Mouse (Mus musculus) forebrain, postnatal 0 days (tissue): Measurements from ENCODE around the gene Iqschfp. TPM values are rescaled to one million over a fixed set of nuclear protein-coding genes. Genes with fewer than 3 reads are reported as not detected.
A peak's percentile ranks its signal among the peaks of the same experiment; 100 is the strongest.

Experiments
- ATAC-seq: fragments of 200-750 bp; cut with Nextera tagmentation; 2 replicates; pipeline ENCODE4 v1.8.0; 2017; ENCODE audit warnings: mild to moderate bottlenecking, moderate library complexity
- DNase-seq: peaks from one replicate; pipeline ENCODE4 v3.0.0-alpha.2; 2015
- H3K27ac ChIP-seq: fragments of 300-500 bp; sonication (generic); 2 replicates; pipeline ENCODE4 v1.5.1; 2014; ENCODE audit warnings: low read depth, mild to moderate bottlenecking, antibody characterized with exemption, low read length, moderate library complexity, mixed read lengths
- H3K27me3 ChIP-seq: fragments of 300-500 bp; sonication (generic); 2 replicates; pipeline ENCODE4 v1.6.1; 2014; ENCODE audit warnings: mild to moderate bottlenecking, low read length, mixed read lengths; ENCODE audit not compliant: insufficient read depth
- H3K36me3 ChIP-seq: fragments of 300-500 bp; sonication (generic); 2 replicates; pipeline ENCODE4 v1.6.1; 2014; ENCODE audit warnings: mild to moderate bottlenecking, moderate library complexity; ENCODE audit not compliant: insufficient read depth
- H3K4me1 ChIP-seq: fragments of 300-500 bp; sonication (generic); 2 replicates; pipeline ENCODE4 v1.6.1; 2014; ENCODE audit warnings: antibody characterized with exemption; ENCODE audit not compliant: insufficient read depth
- H3K4me2 ChIP-seq: fragments of 300-500 bp; sonication (generic); 2 replicates; pipeline ENCODE4 v1.6.1; 2014; ENCODE audit warnings: low read depth, mild to moderate bottlenecking, moderate library complexity
- H3K4me3 ChIP-seq: fragments of 300-500 bp; sonication (generic); 2 replicates; pipeline ENCODE4 v1.5.1; 2014; ENCODE audit warnings: low read depth, low read length, mixed read lengths
- H3K9ac ChIP-seq: fragments of 300-500 bp; sonication (generic); 2 replicates; pipeline ENCODE4 v1.6.1; 2014; ENCODE audit warnings: mild to moderate bottlenecking
- H3K9me3 ChIP-seq: fragments of 300-500 bp; sonication (generic); 2 replicates; pipeline ENCODE4 v1.6.1; 2016; ENCODE audit warnings: low read length
- CTCF ChIP-seq: sonication (generic); IDR thresholded peaks from 2 replicates; pipeline ENCODE4 v1.5.1; 2016; ENCODE audit warnings: antibody characterized with exemption, control low read depth, low read depth
- WGBS: fragments of 180-500 bp; shearing (Covaris S2); extraction: QIAGEN DNeasy Blood & Tissue Kit; methylation state at CpG from one replicate; pipeline ENCODE4 v1.1.7; 2014; 5-methylcytosine and 5-hydroxymethylcytosine counted together
- polyA plus RNA-seq: library from polyadenylated mRNA; unstranded; fragments of >200 nt; fragmentation: Nextera tagmentation; extraction: Ambion mirVana; gene quantifications from 2 replicates; pipeline ENCODE4 v1.2.1, GENCODE M21; 2015
- total RNA-seq: library from RNA; depleted of rRNA; stranded (reverse); fragments of >200 nt; gene quantifications from 2 replicates; pipeline ENCODE4 v1.2.3, GENCODE M21; 2014

The Iqschfp gene
- total and polyA plus RNA-seq, 2 experiments from 2014 or later: 6.6 to 8.8 TPM

DNA sequence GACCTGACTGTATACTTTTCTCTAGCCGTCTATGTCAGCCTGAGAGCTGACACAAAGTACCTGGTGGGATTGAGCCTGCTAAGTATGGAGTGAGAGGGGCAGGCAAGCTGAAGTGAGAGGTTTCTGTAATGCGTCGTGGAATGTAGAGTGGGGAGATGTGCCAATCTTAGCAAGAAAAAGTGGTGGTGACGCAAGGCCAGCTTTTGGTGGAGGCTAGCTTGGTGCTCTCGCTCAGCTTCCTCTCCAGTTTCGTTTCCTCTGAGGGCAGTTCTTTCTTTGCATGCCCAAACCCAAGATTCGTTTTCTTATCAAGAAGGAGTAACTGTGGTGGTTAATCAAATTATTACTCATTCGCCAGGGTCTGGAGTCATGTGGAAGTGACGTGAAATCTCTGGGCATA lies 664.9 kb downstream of the Iqschfp start:
- no peak overlapping the region for H3K27ac ChIP-seq
- 96% methylated on average over 9 of the region's 9 CpGs for WGBS
- H3K4me3 ChIP-seq: no peak overlapping the region

DNA sequence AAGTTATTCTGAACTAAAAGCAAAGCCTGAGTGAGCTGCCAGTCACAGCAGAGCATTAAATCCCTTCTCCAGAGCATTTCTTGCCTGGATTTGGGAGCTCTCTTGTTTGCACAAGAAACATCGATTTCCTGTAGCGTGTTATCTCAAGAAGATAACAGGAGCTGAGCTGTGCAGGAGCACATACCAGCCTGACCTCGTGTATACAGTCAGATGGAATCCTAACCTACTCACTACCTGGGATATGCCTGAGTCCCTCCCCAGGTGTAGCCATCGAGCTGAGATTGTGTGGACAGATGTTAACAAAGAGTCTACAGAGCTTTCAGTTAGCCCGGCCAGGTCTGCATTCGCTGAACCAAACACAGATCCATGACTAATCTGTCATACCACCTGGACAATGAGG lies 666.7 kb downstream of the Iqschfp start:
- Histone ChIP-seq H3K36me3 (no peaks in the 10 kb centered on the region), H3K27ac (no peak overlapping the region), H3K4me2 (no peak overlapping the region), H3K4me1 (no peaks in the 10 kb centered on the region; the same call in 1 of the 2 replicates), H3K4me3 (no peak overlapping the region), H3K9ac (no peak overlapping the region), H3K27me3 (no peaks in the 10 kb centered on the region), H3K9me3 (no peaks in the 10 kb centered on the region)
- DNase-seq (no peak), ATAC-seq (no peak)
- TF ChIP-seq CTCF: no peak
- WGBS: 91% methylated on average over 6 of the region's 6 CpGs

More for the DNA sequence above, 664.9 kb downstream of the Iqschfp start:
- Histone ChIP-seq H3K9ac (no peak overlapping the region), H3K9me3 (no peaks in the 10 kb centered on the region), H3K4me2 (no peak overlapping the region), H3K36me3 (no peaks in the 10 kb centered on the region), H3K27me3 (no peaks in the 10 kb centered on the region), H3K4me1 (no peaks in the 10 kb centered on the region)
- TF ChIP-seq CTCF: no peak
- DNase-seq (no peak), ATAC-seq (no peak)

DNA sequence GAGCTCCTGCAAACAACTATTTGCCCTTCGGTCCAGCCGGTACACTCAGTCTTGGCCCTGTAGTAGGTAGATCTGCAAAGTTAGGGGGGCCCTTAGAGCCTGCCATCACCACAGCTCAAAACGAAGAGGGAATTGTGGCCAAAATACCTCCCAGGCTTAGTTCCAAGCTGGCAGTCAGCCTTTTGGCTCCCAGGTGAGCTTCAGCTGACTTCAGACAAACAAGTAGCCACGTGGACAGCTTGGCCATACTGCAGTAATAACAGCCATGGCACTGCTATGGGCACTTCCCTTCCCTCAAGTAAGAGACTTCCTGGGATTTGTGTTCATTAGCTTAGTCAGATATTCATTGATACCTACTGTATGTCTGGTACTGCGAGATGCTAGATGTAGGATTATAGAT lies 668.0 kb downstream of the Iqschfp start:
- WGBS: 57% methylated on average over 5 of the region's 5 CpGs
- Histone ChIP-seq H3K27ac (no peak overlapping the region), H3K27me3 (no peaks in the 10 kb centered on the region), H3K9ac (no peak overlapping the region), H3K9me3 (no peaks in the 10 kb centered on the region), H3K4me2 (no peak overlapping the region), H3K4me3 (no peak overlapping the region), H3K36me3 (no peaks in the 10 kb centered on the region), H3K4me1 (no peaks in the 10 kb centered on the region; the same call in 1 of the 2 replicates)
- no peak for DNase-seq
- TF ChIP-seq CTCF: no peak
- no peak for ATAC-seq

DNA sequence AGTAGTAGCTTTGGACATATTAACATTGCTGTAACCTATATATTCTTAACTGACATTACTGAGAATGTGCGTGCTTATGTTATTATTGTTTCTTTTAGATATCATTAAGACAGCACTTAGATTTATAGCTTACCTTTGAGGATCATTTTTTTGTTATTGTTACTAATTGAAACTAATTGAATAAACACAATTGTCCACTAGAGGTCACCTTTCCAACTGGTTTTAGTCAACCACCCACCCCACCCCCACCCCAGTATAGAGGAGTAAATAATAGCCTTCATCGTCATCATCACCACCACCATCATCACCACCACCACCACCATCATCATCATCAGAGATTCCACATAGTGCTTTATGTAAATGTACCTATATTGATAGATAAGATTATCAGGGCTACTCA lies 670.8 kb downstream of the Iqschfp start:
- no peaks in the 10 kb centered on the region; the same call in 1 of the 2 replicates for H3K4me1 ChIP-seq

DNA sequence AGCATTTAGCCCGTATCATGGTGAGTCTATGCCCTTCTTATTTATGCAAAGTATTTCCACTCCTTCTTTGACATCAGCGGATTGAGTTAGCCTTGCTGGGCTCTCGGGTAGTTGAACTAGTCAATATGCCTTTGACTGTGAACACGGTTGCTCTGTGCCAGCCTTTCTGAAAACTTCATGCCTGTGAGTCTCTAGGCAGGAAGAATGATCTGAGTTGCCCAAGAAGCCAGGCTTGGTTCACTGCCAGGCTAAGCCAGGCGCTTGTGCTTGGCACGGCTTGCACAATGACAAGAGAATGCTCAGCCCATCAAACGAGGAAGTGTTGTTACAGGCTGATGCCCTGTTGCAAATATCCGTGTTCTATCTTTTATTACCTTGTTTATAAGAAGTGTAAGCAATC lies 671.9 kb downstream of the Iqschfp start:
- H3K27me3 ChIP-seq: no peaks in the 10 kb centered on the region
- H3K4me3 ChIP-seq: no peak overlapping the region
- H3K9me3 ChIP-seq: no peaks in the 10 kb centered on the region
- ATAC-seq (peak; percentile 59), DNase-seq (peak; percentile 75)
- no peak overlapping the region for H3K9ac ChIP-seq
- no peaks in the 10 kb centered on the region for H3K36me3 ChIP-seq
- no peak for TF ChIP-seq CTCF
- WGBS: 18% methylated on average over 8 of the region's 8 CpGs
- no peaks in the 10 kb centered on the region; the same call in 1 of the 2 replicates for H3K4me1 ChIP-seq
- no peak overlapping the region for H3K27ac ChIP-seq
- no peak overlapping the region for H3K4me2 ChIP-seq

More for the DNA sequence above, 670.8 kb downstream of the Iqschfp start:
- no peak overlapping the region for H3K9ac ChIP-seq
- 71% methylated on average over 2 of the region's 2 CpGs for WGBS
- no peak overlapping the region for H3K27ac ChIP-seq
- ATAC-seq (no peak), DNase-seq (no peak)
- H3K4me3 ChIP-seq: no peak overlapping the region
- no peak overlapping the region for H3K4me2 ChIP-seq
- no peak for TF ChIP-seq CTCF
- H3K27me3 ChIP-seq: no peaks in the 10 kb centered on the region
- no peaks in the 10 kb centered on the region for H3K36me3 ChIP-seq
- no peaks in the 10 kb centered on the region for H3K9me3 ChIP-seq

DNA sequence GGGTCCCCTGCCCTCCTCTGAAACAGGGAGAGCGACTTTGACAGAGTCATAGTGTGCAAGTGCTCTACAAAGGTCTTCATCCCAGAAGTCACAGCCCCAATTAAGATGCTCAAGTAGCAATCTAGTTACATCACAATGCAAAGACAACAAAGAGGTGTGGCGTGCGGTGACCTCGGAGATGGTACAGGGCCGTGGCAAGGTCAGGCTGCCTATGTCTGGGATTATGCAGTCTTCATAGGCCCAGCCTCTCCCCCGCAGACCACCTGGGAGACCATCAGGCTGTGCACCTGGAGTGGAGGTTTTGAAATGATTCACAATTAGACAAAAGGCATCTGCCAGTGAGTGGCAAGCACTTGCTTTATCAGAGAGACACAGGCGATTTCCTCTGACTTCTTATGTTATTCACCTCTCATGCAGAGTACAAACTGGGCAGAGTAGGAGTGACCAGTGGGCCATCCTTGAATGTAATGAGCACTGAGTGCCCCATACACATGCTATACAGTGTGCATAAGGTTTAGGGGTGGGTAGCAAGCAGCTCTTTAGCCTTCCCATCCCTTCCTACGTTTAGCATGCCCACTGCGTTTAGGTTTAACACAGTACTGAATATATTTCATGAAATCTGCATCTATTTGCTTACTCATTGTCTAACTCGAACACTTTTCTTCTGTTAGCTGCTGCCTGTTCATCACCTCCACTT lies 673.1 kb downstream of the Iqschfp start:
- Histone ChIP-seq H3K9ac (no peak overlapping the region), H3K4me3 (no peak overlapping the region), H3K9me3 (no peaks in the 10 kb centered on the region), H3K4me1 (no peaks in the 10 kb centered on the region; the same call in 1 of the 2 replicates), H3K36me3 (no peaks in the 10 kb centered on the region), H3K27ac (no peak overlapping the region), H3K4me2 (no peak overlapping the region), H3K27me3 (no peaks in the 10 kb centered on the region)
- ATAC-seq (0 out of 2 replicates have a peak, but pooled peaks have one; percentile 14), DNase-seq (no peak)
- WGBS: 58% methylated on average over 10 of the region's 10 CpGs
- no peak for TF ChIP-seq CTCF

DNA sequence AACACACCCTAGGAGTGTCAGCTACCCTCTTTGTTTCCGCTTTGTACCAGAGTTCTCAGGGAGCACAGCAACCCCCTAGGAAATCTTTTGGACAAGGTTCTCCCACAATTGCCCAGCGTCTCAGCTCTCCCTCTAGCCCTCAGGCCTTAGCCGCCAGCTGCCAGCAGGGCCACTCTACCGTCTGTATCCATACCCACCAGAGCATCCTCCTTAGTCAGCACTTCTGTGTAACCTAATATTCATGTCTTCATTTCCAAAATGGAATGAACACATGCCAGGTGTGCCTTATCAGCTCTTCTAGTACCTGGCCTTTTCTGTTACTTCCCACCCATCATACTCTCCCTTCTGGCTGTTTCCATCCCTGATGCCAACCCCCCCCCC lies 673.6 kb downstream of the Iqschfp start:
- ATAC-seq: 0 out of 2 replicates have a peak, but pooled peaks have one; percentile 7
- no peaks in the 10 kb centered on the region for H3K36me3 ChIP-seq
- no peak overlapping the region for H3K27ac ChIP-seq
- TF ChIP-seq CTCF: no peak
- no peaks in the 10 kb centered on the region for H3K27me3 ChIP-seq
- no peak overlapping the region for H3K4me2 ChIP-seq
- H3K4me3 ChIP-seq: no peak overlapping the region
- no peaks in the 10 kb centered on the region for H3K9me3 ChIP-seq
- no peaks in the 10 kb centered on the region; the same call in 1 of the 2 replicates for H3K4me1 ChIP-seq
- 42% methylated on average over 4 of the region's 4 CpGs for WGBS
- DNase-seq: no peak
- no peak overlapping the region for H3K9ac ChIP-seq
